Mouse (Mus musculus): ENCODE measurements around the gene Sectm1a. TPM values are rescaled to one million over a fixed set of nuclear protein-coding genes. Genes with fewer than 3 reads are reported as not detected.
"Not testable (repeated sequence)": the region's sequence is repeated elsewhere in the genome, so short reads cannot be mapped to it uniquely, and the experiment has no call there.

Sectm1a gene
- polyA plus RNA-seq, 1 experiment from 2014 or later = 0.43 TPM

- Histone ChIP-seq H3K4me1 (0 out of 2 replicates have a peak, but pooled peaks cover 3% of the 10 kb centered on the region), H3K4me3 (no peak overlapping the region), H3K36me3 (no peaks in the 10 kb centered on the region), H3K4me2 (no peak overlapping the region), H3K27me3 (replicated peaks) (peaks cover 5% of the 10 kb centered on the region; the same call in 1 of the 2 replicates), H3K27ac (no peak overlapping the region), H3K9me3 (replicated peaks) (no peaks in the 10 kb centered on the region), H3K9ac (no peak overlapping the region)
- 26% methylated on average over 4 of the region's 4 CpGs for WGBS (ENCODE audit: insufficient replicate concordance)
- ATAC-seq = no peak
Observed at GRCm38 (mm10) chr11:121086296-121086695, 5.3 kb upstream of the Sectm1a start.

GRCm38 (mm10) chr11:121085181-121085580 lies 4.2 kb upstream of the Sectm1a start:
- Histone ChIP-seq H3K9me3 (replicated peaks) (no peaks in the 10 kb centered on the region), H3K4me2 (no peak overlapping the region), H3K4me3 (no peak overlapping the region), H3K9ac (no peak overlapping the region), H3K27me3 (replicated peaks) (peaks cover 5% of the 10 kb centered on the region; the same call in 1 of the 2 replicates), H3K36me3 (no peaks in the 10 kb centered on the region), H3K4me1 (0 out of 2 replicates have a peak, but pooled peaks cover 3% of the 10 kb centered on the region), H3K27ac (no peak overlapping the region)
- WGBS (ENCODE audit: insufficient replicate concordance) = 58% methylated on average over 5 of the region's 5 CpGs
- no peak for ATAC-seq

- Histone ChIP-seq H3K4me2 (no peak overlapping the region), H3K9ac (no peak overlapping the region)
- 44% methylated on average over 6 of the region's 6 CpGs for WGBS (ENCODE audit: insufficient replicate concordance)
Observed at GRCm38 (mm10) chr11:121082857-121083500, 2.0 kb upstream of the Sectm1a start.

GRCm38 (mm10) chr11:121082250-121082649 lies 1.2 kb upstream of the Sectm1a start:
- no peak overlapping the region for H3K9ac ChIP-seq
- no peak overlapping the region for H3K27ac ChIP-seq
- WGBS (ENCODE audit: insufficient replicate concordance) = 58% methylated on average over 3 of the region's 3 CpGs
- H3K36me3 ChIP-seq = no peaks in the 10 kb centered on the region
- H3K4me3 ChIP-seq = no peak overlapping the region
- H3K9me3 ChIP-seq (replicated peaks) = no peaks in the 10 kb centered on the region
- H3K4me2 ChIP-seq = no peak overlapping the region
- ATAC-seq = no peak
- H3K27me3 ChIP-seq (replicated peaks) = 0 out of 2 replicates have a peak, but pooled peaks cover 8% of the 10 kb centered on the region
- H3K4me1 ChIP-seq = 0 out of 2 replicates have a peak, but pooled peaks cover 3% of the 10 kb centered on the region

More at GRCm38 (mm10) chr11:121082857-121083500, 2.0 kb upstream of the Sectm1a start:
- Histone ChIP-seq H3K4me3 (no peak overlapping the region), H3K27me3 (replicated peaks) (0 out of 2 replicates have a peak, but pooled peaks cover 5% of the 10 kb centered on the region), H3K4me1 (0 out of 2 replicates have a peak, but pooled peaks cover 3% of the 10 kb centered on the region), H3K9me3 (replicated peaks) (no peaks in the 10 kb centered on the region), H3K36me3 (no peaks in the 10 kb centered on the region), H3K27ac (no peak overlapping the region)
- ATAC-seq = no peak

- ATAC-seq = no peak
- no peaks in the 10 kb centered on the region for H3K36me3 ChIP-seq
- H3K4me1 ChIP-seq = 0 out of 2 replicates have a peak, but pooled peaks cover 3% of the 10 kb centered on the region
- 0 out of 2 replicates have a peak, but pooled peaks cover 3% of the 10 kb centered on the region for H3K27me3 ChIP-seq (replicated peaks)
- no peaks in the 10 kb centered on the region for H3K9me3 ChIP-seq (replicated peaks)
- no peak overlapping the region for H3K4me2 ChIP-seq
- 82% methylated on average over 8 of the region's 8 CpGs for WGBS (ENCODE audit: insufficient replicate concordance)
- H3K9ac ChIP-seq = no peak overlapping the region
- H3K27ac ChIP-seq = no peak overlapping the region
- H3K4me3 ChIP-seq = no peak overlapping the region
Observed at GRCm38 (mm10) chr11:121080330-121080729, 690 bp downstream of the Sectm1a start.

GRCm38 (mm10) chr11:121075655-121076054 lies 5.4 kb downstream of the Sectm1a start:
- Histone ChIP-seq H3K4me3 (no peak overlapping the region), H3K4me2 (no peak overlapping the region), H3K4me1 (no peaks in the 10 kb centered on the region), H3K27ac (no peak overlapping the region), H3K27me3 (replicated peaks) (0 out of 2 replicates have a peak, but pooled peaks cover 3% of the 10 kb centered on the region), H3K9me3 (replicated peaks) (no peaks in the 10 kb centered on the region), H3K36me3 (no peaks in the 10 kb centered on the region), H3K9ac (no peak overlapping the region)
- ATAC-seq = no peak
- 50% methylated on average over 5 of the region's 5 CpGs for WGBS (ENCODE audit: insufficient replicate concordance)

GRCm38 (mm10) chr11:121069662-121070061 lies 11.4 kb downstream of the Sectm1a start:
- ATAC-seq; H3K9me3 ChIP-seq (replicated peaks); H3K27me3 ChIP-seq (replicated peaks); H3K4me2 ChIP-seq; H3K27ac ChIP-seq; H3K4me1 ChIP-seq; H3K9ac ChIP-seq; H3K4me3 ChIP-seq; H3K36me3 ChIP-seq: not testable (repeated sequence)
- WGBS (ENCODE audit: insufficient replicate concordance) = 79% methylated on average over 12 of the region's 16 CpGs

GRCm38 (mm10) chr11:121067895-121068294 lies 13.1 kb downstream of the Sectm1a start:
- Histone ChIP-seq H3K9me3 (replicated peaks) (no peaks in the 10 kb centered on the region), H3K4me3 (no peak overlapping the region), H3K4me2 (no peak overlapping the region), H3K9ac (no peak overlapping the region), H3K4me1 (no peaks in the 10 kb centered on the region), H3K27ac (no peak overlapping the region), H3K27me3 (replicated peaks) (peaks cover 10% of the 10 kb centered on the region), H3K36me3 (no peaks in the 10 kb centered on the region)
- 84% methylated on average over 2 of the region's 2 CpGs for WGBS (ENCODE audit: insufficient replicate concordance)
- ATAC-seq = 0 out of 2 replicates have a peak, but pooled peaks have one; percentile 13

- Histone ChIP-seq H3K9me3 (replicated peaks) (no peaks in the 10 kb centered on the region), H3K4me2 (no peak overlapping the region), H3K9ac (no peak overlapping the region), H3K36me3 (no peaks in the 10 kb centered on the region), H3K27me3 (replicated peaks) (peaks cover 10% of the 10 kb centered on the region), H3K4me3 (no peak overlapping the region), H3K27ac (no peak overlapping the region), H3K4me1 (no peaks in the 10 kb centered on the region)
- ATAC-seq = no peak
- 72% methylated on average over 3 of the region's 3 CpGs for WGBS (ENCODE audit: insufficient replicate concordance)
Observed at GRCm38 (mm10) chr11:121064197-121064596, 16.8 kb downstream of the Sectm1a start.

- ATAC-seq = no peak
- H3K4me2 ChIP-seq = no peak within 1 kb of the TSS
- no peaks in the 10 kb centered on the region for H3K9me3 ChIP-seq (replicated peaks)
- H3K27ac ChIP-seq = no peak within 1 kb of the TSS
- no peak within 1 kb of the TSS for H3K9ac ChIP-seq
- H3K27me3 ChIP-seq (replicated peaks) = peaks cover 10% of the 10 kb centered on the region
- H3K4me1 ChIP-seq = no peaks in the 10 kb centered on the region
- 57% methylated on average over 5 of the region's 5 CpGs for WGBS (ENCODE audit: insufficient replicate concordance)
- no peaks in the 10 kb centered on the region for H3K36me3 ChIP-seq
- H3K4me3 ChIP-seq = no peak within 1 kb of the TSS
Observed at GRCm38 (mm10) chr11:121063379-121063778, 17.6 kb downstream of the Sectm1a start, which contains the start of gene Sectm1b. TSS of gene Sectm1b (minus strand) at chr11:121063569.

GRCm38 (mm10) chr11:121061615-121062014 lies 19.4 kb downstream of the Sectm1a start:
- Histone ChIP-seq H3K27ac (no peak overlapping the region), H3K4me2 (no peak overlapping the region), H3K4me3 (no peak overlapping the region), H3K27me3 (replicated peaks) (peaks cover 10% of the 10 kb centered on the region), H3K36me3 (no peaks in the 10 kb centered on the region), H3K9me3 (replicated peaks) (no peaks in the 10 kb centered on the region), H3K9ac (no peak overlapping the region), H3K4me1 (0 out of 2 replicates have a peak, but pooled peaks cover 8% of the 10 kb centered on the region)
- no peak for ATAC-seq
- 60% methylated on average over 8 of the region's 8 CpGs for WGBS (ENCODE audit: insufficient replicate concordance)

GRCm38 (mm10) chr11:121060401-121061067 lies 20.5 kb downstream of the Sectm1a start:
- WGBS (ENCODE audit: insufficient replicate concordance) = 79% methylated on average over 6 of the region's 6 CpGs

More at GRCm38 (mm10) chr11:121060401-121061067, 20.5 kb downstream of the Sectm1a start:
- ATAC-seq; H3K36me3 ChIP-seq; H3K4me3 ChIP-seq; H3K9ac ChIP-seq; H3K4me2 ChIP-seq; H3K27ac ChIP-seq; H3K9me3 ChIP-seq (replicated peaks): not testable (repeated sequence)
- H3K4me1 ChIP-seq = peaks cover 12% of the 10 kb centered on the region
- peaks cover 13% of the 10 kb centered on the region for H3K27me3 ChIP-seq (replicated peaks)

All from liver, embryonic 12.5 days (tissue).